Mouse (Mus musculus) heart, adult 9 months (tissue): Measurements from ENCODE around the gene Fam192a.

Source experiments
- DNase-seq, 2 experiments: peaks; one replicate each; pipeline ENCODE4 v3.0.0; 2022; ENCODE audit warnings: low spot score in 2 of 2

Fam192a gene

DNA sequence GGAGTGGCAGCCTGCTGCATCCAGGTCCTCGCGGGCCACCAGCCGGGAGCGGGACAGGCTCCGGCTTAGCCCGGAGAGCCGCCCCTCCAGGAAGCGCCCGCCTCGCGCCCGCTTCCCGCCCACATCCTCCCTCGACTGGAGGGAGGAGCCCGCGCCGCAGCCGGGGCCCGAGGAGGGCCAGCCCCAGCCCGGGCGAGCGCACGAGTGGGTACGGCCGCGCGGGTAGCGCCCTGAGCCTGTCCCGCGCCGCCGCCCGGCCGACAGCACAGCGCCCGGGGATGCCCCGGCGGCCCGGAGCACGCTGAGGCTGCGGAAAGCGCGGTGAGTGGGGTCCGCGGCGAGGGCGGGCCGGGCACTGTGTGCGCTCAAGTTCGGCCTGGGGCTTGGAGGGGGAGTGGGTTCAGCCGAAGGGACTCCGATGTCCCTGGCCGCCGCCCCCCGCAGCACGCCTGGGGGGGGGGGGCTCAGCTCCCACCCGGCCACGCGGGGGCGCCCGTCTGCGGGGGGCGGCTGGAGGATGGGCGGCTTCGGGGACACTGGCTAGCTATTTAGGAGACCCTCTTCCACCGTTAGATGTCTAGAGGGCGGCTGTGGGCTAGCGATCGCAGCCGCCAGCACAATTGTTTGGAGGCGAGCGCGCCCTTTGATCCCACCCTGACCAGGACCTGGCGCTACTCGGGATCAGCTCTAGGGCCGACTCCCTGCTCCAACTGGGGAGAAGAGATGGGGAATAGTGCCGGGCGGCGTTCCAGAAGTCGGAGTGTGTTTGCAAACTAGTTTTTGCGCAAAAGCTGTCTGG, 68.7 kb downstream of the Fam192a start, which contains the start of gene Cpne2:
TSS of gene Cpne2 (plus strand) at position 118 of the 799 bp plus-strand sequence.
- DNase-seq, result peak; percentile 70 to 84

DNA sequence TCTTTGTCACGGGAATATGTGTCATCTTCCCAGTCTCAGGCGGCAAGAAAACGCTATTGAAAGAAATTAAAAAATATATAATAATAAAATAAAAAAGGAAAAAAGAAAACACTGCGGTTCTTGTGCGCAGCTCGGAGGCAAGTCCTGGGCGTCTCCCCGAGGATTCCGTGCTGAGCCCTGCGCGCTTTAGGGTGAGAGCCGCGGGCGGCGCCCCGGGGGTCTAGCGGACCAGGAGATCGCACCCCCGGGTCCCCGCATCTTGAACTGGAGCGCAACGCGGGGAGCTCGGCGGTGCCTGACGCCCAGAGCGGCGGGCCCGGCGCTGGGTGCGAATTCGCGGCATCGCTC, 69.3 kb downstream of the Fam192a start:
- no peak for DNase-seq

DNA sequence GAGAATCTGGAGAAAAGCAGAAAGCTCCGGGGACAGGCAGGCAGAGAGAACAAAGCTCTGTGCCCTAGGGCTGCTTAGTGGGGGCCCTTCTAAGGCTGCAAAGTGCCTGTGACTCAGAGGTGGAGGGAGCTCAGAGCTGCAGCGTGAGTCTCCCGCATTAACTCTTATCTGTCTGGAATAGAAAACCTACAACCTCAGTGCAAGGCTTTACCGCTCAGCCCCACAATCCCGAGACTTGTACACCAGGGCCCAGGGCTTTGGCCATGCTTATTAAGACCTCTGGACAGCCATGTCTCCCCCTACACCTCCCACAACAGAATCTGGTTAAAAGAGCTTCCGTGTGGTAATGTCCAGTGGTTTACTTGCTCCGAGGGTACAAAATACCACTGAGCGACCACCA, 69.8 kb downstream of the Fam192a start:
- DNase-seq, result no peak

- no peak for DNase-seq
Measured at GRCm38 (mm10) chr8:94530643-94531042, 71.2 kb downstream of the Fam192a start.

- DNase-seq, result no peak
Measured at GRCm38 (mm10) chr8:94529875-94530274, 71.9 kb downstream of the Fam192a start.

DNA sequence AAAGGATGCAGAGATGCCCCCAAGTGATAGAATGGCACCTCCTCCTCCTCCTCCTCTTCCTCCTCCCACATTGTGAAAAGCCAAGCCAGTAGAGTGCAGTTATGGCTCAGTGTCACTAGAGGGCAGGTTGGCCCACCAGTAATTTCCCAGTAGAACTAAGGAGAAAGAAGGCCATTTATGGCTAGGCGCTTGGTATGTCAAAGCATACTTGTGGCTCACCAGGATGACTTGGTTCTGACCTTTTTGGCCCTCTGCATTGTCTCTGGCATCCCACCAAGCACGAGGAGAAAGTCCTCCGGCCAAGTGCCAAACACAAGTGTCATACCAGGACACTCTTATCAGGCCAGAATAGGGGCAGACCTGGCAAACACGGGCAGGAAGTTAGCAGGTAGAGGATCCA, 73.6 kb downstream of the Fam192a start:
- DNase-seq, result peak; percentile 41 to 55

GRCm38 (mm10) chr8:94527178-94527577, 74.6 kb downstream of the Fam192a start:
- DNase-seq, result no peak

DNA sequence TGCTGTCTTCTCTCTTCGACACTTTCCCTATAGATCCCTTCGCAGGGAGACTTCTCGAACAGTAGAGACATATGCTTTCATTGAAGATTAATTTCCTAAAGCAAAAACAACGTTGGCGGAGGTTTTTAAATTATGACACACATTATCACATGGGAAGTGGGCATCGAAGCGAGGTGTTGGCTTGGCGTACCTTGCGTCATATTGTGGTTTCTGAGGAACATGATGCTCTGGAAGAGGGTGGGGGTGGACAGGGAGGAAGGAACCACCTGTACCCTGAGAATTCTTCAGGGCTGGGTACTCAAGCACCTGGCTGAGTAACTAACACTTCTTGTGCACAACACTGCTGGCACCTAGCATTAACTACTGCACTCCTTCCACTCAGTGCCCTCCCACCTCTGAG, 77.2 kb downstream of the Fam192a start:
- no peak for DNase-seq
